Mouse (Mus musculus): ENCODE measurements around the gene Rnf215. TPM values are rescaled to one million over a fixed set of nuclear protein-coding genes. Genes with fewer than 3 reads are reported as not detected.
"Not testable (repeated sequence)": the region's sequence is repeated elsewhere in the genome, so short reads cannot be mapped to it uniquely, and the experiment has no call there.

Rnf215 gene
- polyA plus RNA-seq, 1 experiment from 2014 or later, result 28.2 TPM

- H3K4me2 ChIP-seq; H3K27ac ChIP-seq; H3K27me3 ChIP-seq; H3K4me3 ChIP-seq (replicated peaks); H3K9me3 ChIP-seq (replicated peaks); ATAC-seq (replicated peaks; ENCODE audit: low FRiP score); H3K9ac ChIP-seq: not testable (repeated sequence)
- Histone ChIP-seq H3K36me3 (peaks cover 31% of the 10 kb centered on the region), H3K4me1 (peaks cover 29% of the 10 kb centered on the region)
- WGBS, result 94% methylated on average over 6 of the region's 6 CpGs
These were observed 50.5 kb downstream of the Rnf215 start for GRCm38 (mm10) chr11:4185480-4185879.

- Histone ChIP-seq H3K9ac (peak within 1 kb of the TSS; percentile 92), H3K36me3 (peaks cover 19% of the 10 kb centered on the region), H3K4me3 (replicated peaks) (peak within 1 kb of the TSS; percentile 94), H3K4me2 (peak within 1 kb of the TSS; percentile 87), H3K9me3 (replicated peaks) (no peaks in the 10 kb centered on the region), H3K27me3 (no peaks in the 10 kb centered on the region), H3K4me1 (peaks cover 41% of the 10 kb centered on the region), H3K27ac (peak within 1 kb of the TSS; percentile 68)
- peak; percentile 97 for ATAC-seq (replicated peaks; ENCODE audit: low FRiP score)
- WGBS, result under 1% methylated on average over 71 of the region's 71 CpGs
These were observed 51.7 kb downstream of the Rnf215 start, which contains the start of gene Tbc1d10a for GRCm38 (mm10) chr11:4186486-4187317. Gene Tbc1d10a (plus strand): TSS chr11:4186789.

- H3K9ac ChIP-seq, result peak overlapping the region; percentile 92
- H3K36me3 ChIP-seq, result peaks cover 13% of the 10 kb centered on the region
- no peak overlapping the region for H3K27ac ChIP-seq
- no peaks in the 10 kb centered on the region for H3K27me3 ChIP-seq
- ATAC-seq (replicated peaks; ENCODE audit: low FRiP score), result peak; percentile 5; the same call in 1 of the 2 replicates
- H3K9me3 ChIP-seq (replicated peaks), result no peaks in the 10 kb centered on the region
- H3K4me2 ChIP-seq, result peak overlapping the region; percentile 87
- peaks cover 47% of the 10 kb centered on the region for H3K4me1 ChIP-seq
- 14% methylated on average over 9 of the region's 9 CpGs for WGBS
- H3K4me3 ChIP-seq (replicated peaks), result peak overlapping the region; percentile 94
These were observed 52.3 kb downstream of the Rnf215 start for GRCm38 (mm10) chr11:4187318-4187700.

- no peak for ATAC-seq (replicated peaks; ENCODE audit: low FRiP score)
- Histone ChIP-seq H3K27ac (no peak overlapping the region), H3K4me3 (replicated peaks) (no peak overlapping the region), H3K36me3 (no peaks in the 10 kb centered on the region), H3K9me3 (replicated peaks) (no peaks in the 10 kb centered on the region), H3K9ac (no peak overlapping the region), H3K4me2 (no peak overlapping the region), H3K4me1 (peaks cover 56% of the 10 kb centered on the region), H3K27me3 (no peaks in the 10 kb centered on the region)
- 75% methylated on average over 6 of the region's 6 CpGs for WGBS
These were observed 54.2 kb downstream of the Rnf215 start for GRCm38 (mm10) chr11:4189182-4189581.

GRCm38 (mm10) chr11:4190677-4191076, 55.7 kb downstream of the Rnf215 start:
- Histone ChIP-seq H3K9me3 (replicated peaks) (no peaks in the 10 kb centered on the region), H3K4me3 (replicated peaks) (no peak overlapping the region), H3K4me2 (no peak overlapping the region), H3K27me3 (no peaks in the 10 kb centered on the region), H3K9ac (0 out of 2 replicates have a peak overlapping the region, but pooled peaks have one; percentile 14), H3K36me3 (no peaks in the 10 kb centered on the region), H3K27ac (peak overlapping the region; percentile 48; the same call in 1 of the 2 replicates), H3K4me1 (peaks cover 56% of the 10 kb centered on the region)
- ATAC-seq (replicated peaks; ENCODE audit: low FRiP score), result no peak
- 65% methylated on average over 3 of the region's 3 CpGs for WGBS

Small RNA genes within 50 kb of the gene (microRNA-seq; reads per million reads assigned to microRNA genes)
- gene Mir3060, result 2.1 reads per million, percentile 10 among the genes with 10 or more reads in this experiment

Other genes with a start within 250 kb of the Rnf215 start
- 0.49 and 0.64 TPM in 2 replicates for gene 4921536K21Rik, start 240.1 kb upstream of the Rnf215 start, polyA plus RNA-seq (2015; fragmentation: Nextera tagmentation; extraction: Ambion mirVana)
- 13.0 and 13.4 TPM in 2 replicates for gene Dusp18, start 240.0 kb upstream of the Rnf215 start, polyA plus RNA-seq (2015; fragmentation: Nextera tagmentation; extraction: Ambion mirVana)
- gene Slc35e4, start 220.5 kb upstream of the Rnf215 start, polyA plus RNA-seq (2015; fragmentation: Nextera tagmentation; extraction: Ambion mirVana), result 4.6 and 5.1 TPM in 2 replicates
- gene Tcn2, start 203.0 kb upstream of the Rnf215 start, polyA plus RNA-seq (2015; fragmentation: Nextera tagmentation; extraction: Ambion mirVana), result 92.9 and 102 TPM in 2 replicates
- gene Pes1, start 171.2 kb upstream of the Rnf215 start, polyA plus RNA-seq (2015; fragmentation: Nextera tagmentation; extraction: Ambion mirVana), result 95.1 and 95.5 TPM in 2 replicates
- 0.44 TPM in 1 of 2 replicates, not detected in the other for gene 4930556J24Rik, start 158.4 kb upstream of the Rnf215 start, polyA plus RNA-seq (2015; fragmentation: Nextera tagmentation; extraction: Ambion mirVana)
- gene Gal3st1, start 151.6 kb upstream of the Rnf215 start, polyA plus RNA-seq (2015; fragmentation: Nextera tagmentation; extraction: Ambion mirVana), result 5.3 and 6.7 TPM in 2 replicates
- not detected in 2 replicates for gene Sec14l4, start 103.7 kb upstream of the Rnf215 start, polyA plus RNA-seq (2015; fragmentation: Nextera tagmentation; extraction: Ambion mirVana)
- gene Sec14l3, start 70.4 kb upstream of the Rnf215 start, polyA plus RNA-seq (2015; fragmentation: Nextera tagmentation; extraction: Ambion mirVana), result not detected in 2 replicates
- gene Mtfp1, start 39.8 kb upstream of the Rnf215 start, polyA plus RNA-seq (2015; fragmentation: Nextera tagmentation; extraction: Ambion mirVana), result 15.9 and 16.0 TPM in 2 replicates
- gene Sec14l2, start 11.8 kb upstream of the Rnf215 start, polyA plus RNA-seq (2015; fragmentation: Nextera tagmentation; extraction: Ambion mirVana), result 1.3 and 2.2 TPM in 2 replicates
- 7.2 and 9.0 TPM in 2 replicates for gene Ccdc157, start 25.1 kb downstream of the Rnf215 start, polyA plus RNA-seq (2015; fragmentation: Nextera tagmentation; extraction: Ambion mirVana)
- gene Sf3a1, start 25.1 kb downstream of the Rnf215 start, polyA plus RNA-seq (2015; fragmentation: Nextera tagmentation; extraction: Ambion mirVana), result 57.8 and 61.7 TPM in 2 replicates
- gene Tbc1d10a, start 51.6 kb downstream of the Rnf215 start, polyA plus RNA-seq (2015; fragmentation: Nextera tagmentation; extraction: Ambion mirVana), result 43.9 and 44.5 TPM in 2 replicates
- 6.0 and 6.5 TPM in 2 replicates for gene Castor1, start 83.0 kb downstream of the Rnf215 start, polyA plus RNA-seq (2015; fragmentation: Nextera tagmentation; extraction: Ambion mirVana)
- not detected in 2 replicates for gene Osm, start 101.2 kb downstream of the Rnf215 start, polyA plus RNA-seq (2015; fragmentation: Nextera tagmentation; extraction: Ambion mirVana)
- gene Lif, start 122.4 kb downstream of the Rnf215 start, polyA plus RNA-seq (2015; fragmentation: Nextera tagmentation; extraction: Ambion mirVana), result 0.08 and 0.22 TPM in 2 replicates